8 mouse cellular contexts compared by ENCODE assay signal in the genomic region with DNA sequence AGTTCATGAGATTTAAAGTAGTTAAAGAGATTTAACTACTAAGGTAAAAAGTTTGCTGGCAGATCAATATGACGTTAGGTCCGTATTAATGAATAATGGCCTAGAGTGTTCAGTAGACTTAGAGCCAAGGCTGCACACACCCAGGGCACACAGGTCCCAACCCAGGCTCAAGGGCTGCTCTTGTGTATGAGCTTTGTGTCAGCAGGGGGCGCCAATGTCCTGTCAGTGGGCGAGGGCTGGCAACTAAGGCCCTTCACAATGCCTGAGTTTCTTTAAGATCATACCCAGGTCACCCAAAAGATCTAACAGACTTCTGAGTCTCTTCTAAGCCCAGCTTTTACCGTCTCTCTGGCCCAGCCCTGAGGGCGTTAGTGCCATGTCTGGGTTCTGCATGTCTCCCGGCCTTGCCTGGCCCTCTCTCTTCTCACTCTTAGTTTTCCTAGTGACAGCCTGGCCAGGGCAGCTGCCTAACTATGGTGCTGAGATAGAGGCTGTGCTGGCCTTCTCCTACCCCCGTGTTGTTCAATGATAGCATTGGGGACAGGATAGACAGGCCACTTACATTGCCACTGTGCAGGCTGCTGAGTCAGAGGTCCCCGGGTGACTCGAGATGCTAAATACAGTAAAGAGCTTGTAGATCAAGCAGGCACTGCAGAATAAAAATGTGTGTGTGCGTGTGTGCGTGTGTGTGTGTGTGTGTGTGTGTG. TPM values are rescaled to one million over a fixed set of nuclear protein-coding genes. Genes with fewer than 3 reads are reported as not detected.
DNase-seq lines count a peak whose midpoint lies in the region; ATAC-seq and TF ChIP-seq lines count a peak whose summit lies in the region.

No protein-coding gene starts in this region.

- 45% methylated on average over 12 of the region's 12 CpGs for WGBS in forebrain, embryonic 12.5 days
- WGBS in heart, postnatal 0 days: 30% methylated on average over 12 of the region's 12 CpGs

- peaks cover 9% of the 10 kb centered on the region for H3K36me3 ChIP-seq in E14TG2a.4 (ENCODE audit: insufficient read depth, low read length)
- peaks cover 24% of the 10 kb centered on the region for H3K36me3 ChIP-seq in forebrain, embryonic 12.5 days (replicated peaks)
- no peaks in the 10 kb centered on the region for H3K36me3 ChIP-seq in heart, postnatal 0 days (replicated peaks; ENCODE audit: control insufficient read depth, insufficient read depth, low read length)

- TF ChIP-seq CTCF in E14TG2a.4 (conservative IDR thresholded peaks at IDR 0.05; ENCODE audit: low read length): peak; percentile 60
- peak; percentile 94 for TF ChIP-seq CTCF in brain, embryonic 14.5 days (IDR thresholded peaks at IDR 0.05; ENCODE audit: borderline replicate concordance, extremely low read depth, insufficient read depth, insufficient read length)
- TF ChIP-seq CTCF in heart, postnatal 0 days (IDR thresholded peaks at IDR 0.05; ENCODE audit: low read depth): peak; percentile 97

- no peak for TF ChIP-seq POLR2A in brain, embryonic 14.5 days (IDR thresholded peaks at IDR 0.05; ENCODE audit: borderline replicate concordance, extremely low read depth, insufficient read depth, insufficient read length, poor library complexity, severe bottlenecking)

- no peak overlapping the region for H3K4me3 ChIP-seq in E14TG2a.4 (replicated peaks; ENCODE audit: low read length)
- H3K4me3 ChIP-seq in forebrain, embryonic 12.5 days (replicated peaks): no peak overlapping the region
- H3K4me3 ChIP-seq in heart, postnatal 0 days (ENCODE audit: low read depth, low read length): no peak overlapping the region

- no peak overlapping the region for H3K9ac ChIP-seq in forebrain, embryonic 12.5 days
- H3K9ac ChIP-seq in heart, postnatal 0 days (replicated peaks; ENCODE audit: low read depth, low read length): no peak overlapping the region

- TF ChIP-seq EP300 in heart, postnatal 0 days (IDR thresholded peaks at IDR 0.05; ENCODE audit: low read depth): no peak

- peak; percentile 87 for DNase-seq in brain, embryonic 14.5 days (ENCODE audit: low read depth)
- peak; percentile 79 for DNase-seq in heart, postnatal 0 days (ENCODE audit: low spot score)
- peak; percentile 86 to 96 for DNase-seq in kidney, postnatal 25 days
- DNase-seq in lung, adult 18-20 months: peak; percentile 81 to 85
- DNase-seq in ovary, postnatal 36 days (ENCODE audit: low spot score): peak; percentile 87
- DNase-seq in thymus, postnatal 14 days: peak; percentile 69

- H3K4me2 ChIP-seq in forebrain, embryonic 12.5 days: no peak overlapping the region
- H3K4me2 ChIP-seq in heart, postnatal 0 days (ENCODE audit: low read depth, low read length): no peak overlapping the region

- H3K27me3 ChIP-seq in E14TG2a.4 (ENCODE audit: insufficient read depth, low read length): peaks cover 8% of the 10 kb centered on the region
- H3K27me3 ChIP-seq in forebrain, embryonic 12.5 days: no peaks in the 10 kb centered on the region
- H3K27me3 ChIP-seq in heart, postnatal 0 days (ENCODE audit: control insufficient read depth, insufficient read depth, low read length): no peaks in the 10 kb centered on the region

- ATAC-seq in forebrain, embryonic 12.5 days (ENCODE audit: low FRiP score): peak; percentile 80
- ATAC-seq in heart, postnatal 0 days (ENCODE audit: insufficient read depth, low read depth): peak; percentile 87

- H3K27ac ChIP-seq in forebrain, embryonic 12.5 days: no peak overlapping the region
- no peak overlapping the region for H3K27ac ChIP-seq in heart, postnatal 0 days (ENCODE audit: low read depth)

- peaks cover 26% of the 10 kb centered on the region for H3K4me1 ChIP-seq in E14TG2a.4 (replicated peaks; ENCODE audit: low read depth, low read length)
- H3K4me1 ChIP-seq in forebrain, embryonic 12.5 days: peaks cover 10% of the 10 kb centered on the region
- H3K4me1 ChIP-seq in heart, postnatal 0 days (ENCODE audit: control insufficient read depth, insufficient read depth): no peaks in the 10 kb centered on the region

- H3K9me3 ChIP-seq in E14TG2a.4 (ENCODE audit: low read length): peaks cover 6% of the 10 kb centered on the region; the same call in 1 of the 2 replicates
- H3K9me3 ChIP-seq in forebrain, embryonic 12.5 days: no peaks in the 10 kb centered on the region
- H3K9me3 ChIP-seq in heart, postnatal 0 days (replicated peaks; ENCODE audit: control insufficient read depth, low read length): no peaks in the 10 kb centered on the region

RNA-seq across cellular contexts. Expression of a gene that starts 20.1 kb away (rescaled TPM):
- polyA plus RNA-seq in brain, embryonic 14.5 days (2012; rRNA removed): 187 and 283 TPM in 2 replicates
- 425 and 501 TPM in 2 replicates for polyA plus RNA-seq in forebrain, embryonic 12.5 days (2016; fragmentation: Nextera tagmentation; extraction: Ambion mirVana)
- 811 and 864 TPM in 2 replicates for total RNA-seq in heart, postnatal 0 days (2014; rRNA removed; ENCODE audit: low replicate concordance)
- 522 and 571 TPM in 2 replicates for polyA plus RNA-seq in heart, postnatal 0 days (2015; fragmentation: Nextera tagmentation; extraction: Ambion mirVana)

RNA-seq across cellular contexts. Expression of a gene that starts 48.3 kb away (rescaled TPM):
- 56.3 and 70.2 TPM in 2 replicates for polyA plus RNA-seq in brain, embryonic 14.5 days (2012; rRNA removed)
- polyA plus RNA-seq in forebrain, embryonic 12.5 days (2016; fragmentation: Nextera tagmentation; extraction: Ambion mirVana): 29.9 and 34.4 TPM in 2 replicates
- 35.9 and 47.8 TPM in 2 replicates for total RNA-seq in heart, postnatal 0 days (2014; rRNA removed; ENCODE audit: low replicate concordance)
- 24.4 and 28.9 TPM in 2 replicates for polyA plus RNA-seq in heart, postnatal 0 days (2015; fragmentation: Nextera tagmentation; extraction: Ambion mirVana)
